In genomic region chr2:10300244-10300643, GRCm38 (mm10) we compare ENCODE assay signal across 12 mouse cellular contexts.
DNase-seq lines count a peak whose midpoint lies in the region; ATAC-seq and TF ChIP-seq lines count a peak whose summit lies in the region.
"Had no signal": no experiment of that assay in that cellular context is flagged by ENCODE, and none has a peak within 500 bp of the region (broad histone marks: within the 10 kb centered on the region; RNA-seq: fewer than 3 reads in every experiment).

No protein-coding gene starts in this region.

- ATAC-seq in liver, postnatal 0 days, result no peak
- ATAC-seq in forebrain, embryonic 12.5 days (ENCODE audit: low FRiP score), result no peak

- TF ChIP-seq EP300 in liver, postnatal 0 days (IDR thresholded peaks at IDR 0.05; ENCODE audit: low read depth), result no peak

- 45% methylated on average over 7 of the region's 7 CpGs for WGBS in liver, postnatal 0 days (ENCODE audit: insufficient replicate concordance)
- 47% methylated on average over 7 of the region's 7 CpGs for WGBS in forebrain, embryonic 12.5 days

- no peak overlapping the region for H3K9ac ChIP-seq in liver, postnatal 0 days (replicated peaks)
- no peak overlapping the region for H3K9ac ChIP-seq in forebrain, embryonic 12.5 days
- H3K9ac ChIP-seq: embryonic facial prominence, embryonic 15.5 days; lung, embryonic 15.5 days; neural tube, embryonic 15.5 days had no signal

- no peak overlapping the region for H3K4me2 ChIP-seq in liver, postnatal 0 days (ENCODE audit: low read depth, low read length)
- no peak overlapping the region for H3K4me2 ChIP-seq in forebrain, embryonic 12.5 days

- H3K27ac ChIP-seq in left cerebral cortex, adult 2 months, result no peak overlapping the region
- no peak overlapping the region for H3K27ac ChIP-seq in liver, postnatal 0 days (ENCODE audit: low read depth)
- no peak overlapping the region for H3K27ac ChIP-seq in forebrain, embryonic 12.5 days
- H3K27ac ChIP-seq: embryonic facial prominence, embryonic 15.5 days; heart, embryonic 13.5 days; lung, embryonic 15.5 days; neural tube, embryonic 15.5 days had no signal

- TF ChIP-seq CTCF in left cerebral cortex, adult 2 months (IDR thresholded peaks at IDR 0.05), result peak; percentile 31
- TF ChIP-seq CTCF in liver, postnatal 0 days (IDR thresholded peaks at IDR 0.05; ENCODE audit: low read depth), result peak; percentile 48

- no peaks in the 10 kb centered on the region; the same call in 1 of the 2 replicates for H3K4me1 ChIP-seq in liver, postnatal 0 days (ENCODE audit: insufficient read depth)
- peaks cover 8% of the 10 kb centered on the region; the same call in 1 of the 2 replicates for H3K4me1 ChIP-seq in forebrain, embryonic 12.5 days
- H3K4me1 ChIP-seq: embryonic facial prominence, embryonic 15.5 days had no signal

- H3K9me3 ChIP-seq in liver, postnatal 0 days (ENCODE audit: low read length), result no peaks in the 10 kb centered on the region
- no peaks in the 10 kb centered on the region for H3K9me3 ChIP-seq in forebrain, embryonic 12.5 days
- H3K9me3 ChIP-seq: embryonic facial prominence, embryonic 15.5 days; heart, embryonic 13.5 days; lung, embryonic 15.5 days; neural tube, embryonic 15.5 days had no signal

- DNase-seq in adrenal gland, postnatal 10 days, result peak; percentile 15
- no peak for DNase-seq in adrenal gland, adult 2 months
- DNase-seq in left cerebral cortex, adult 2 months (ENCODE audit: extremely low spot score in 1 of 2, low spot score in 2 of 2), result no peak
- no peak for DNase-seq in left cerebral cortex, postnatal 36 days (ENCODE audit: low spot score in 2 of 2)
- DNase-seq in B cell, adult 2 months, result peak; percentile 25 to 33
- DNase-seq in liver, postnatal 0 days, result no peak
- DNase-seq in urinary bladder, adult 18-20 months (ENCODE audit: low spot score in 2 of 2), result no peak

- no peak overlapping the region for H3K4me3 ChIP-seq in left cerebral cortex, adult 2 months
- no peak overlapping the region for H3K4me3 ChIP-seq in liver, postnatal 0 days (ENCODE audit: low read depth, low read length)
- no peak overlapping the region for H3K4me3 ChIP-seq in forebrain, embryonic 12.5 days (replicated peaks)
- H3K4me3 ChIP-seq: lung, embryonic 15.5 days had no signal

- no peaks in the 10 kb centered on the region for H3K36me3 ChIP-seq in liver, postnatal 0 days (replicated peaks; ENCODE audit: insufficient read depth, low read length)
- no peaks in the 10 kb centered on the region for H3K36me3 ChIP-seq in forebrain, embryonic 12.5 days (replicated peaks)
- H3K36me3 ChIP-seq: embryonic facial prominence, embryonic 15.5 days; heart, embryonic 13.5 days; lung, embryonic 15.5 days; neural tube, embryonic 15.5 days had no signal

- intact Hi-C loops in left cerebral cortex, adult 2 months (cut with DNase I), result no loop called here
- intact Hi-C loops in left cerebral cortex, postnatal 36 days (cut with DNase I), result no loop called here

- no peaks in the 10 kb centered on the region for H3K27me3 ChIP-seq in liver, postnatal 0 days (ENCODE audit: insufficient read depth, low read length)
- peaks cover 14% of the 10 kb centered on the region; the same call in 1 of the 2 replicates for H3K27me3 ChIP-seq in forebrain, embryonic 12.5 days
- H3K27me3 ChIP-seq: embryonic facial prominence, embryonic 15.5 days had no signal

Comparison
In these comparisons a context has a peak if more than half of its experiments do, and no peak if none do; other contexts are left out.
1. DNase-seq: peak in adrenal gland, postnatal 10 days (single experiment) and B cell, adult 2 months (2 of 2); none in adrenal gland, adult 2 months (single experiment), left cerebral cortex, adult 2 months (0 of 2), left cerebral cortex, postnatal 36 days (0 of 2), liver, postnatal 0 days (single experiment) and urinary bladder, adult 18-20 months (0 of 2).